Mouse (Mus musculus): ENCODE measurements around the gene Map3k4. TPM values are rescaled to one million over a fixed set of nuclear protein-coding genes. Genes with fewer than 3 reads are reported as not detected.

The Map3k4 gene
- polyA plus RNA-seq, 1 experiment = 14.4 TPM

GRCm38 (mm10) chr17:12201086-12201485 is 117.5 kb downstream of the Map3k4 start:
- TF ChIP-seq CTCF (IDR thresholded peaks at IDR 0.05; ENCODE audit: control insufficient read depth, insufficient read depth, low read length) = no peak
- no peak for TF ChIP-seq POLR2A (IDR thresholded peaks at IDR 0.05; ENCODE audit: borderline replicate concordance, control insufficient read depth, low read depth, low read length)
- WGBS = 56% methylated on average over 1 of the region's 1 CpGs
- peaks cover 14% of the 10 kb centered on the region for H3K4me1 ChIP-seq (ENCODE audit: control insufficient read depth, insufficient read depth, low read length)
- H3K4me3 ChIP-seq (replicated peaks; ENCODE audit: control insufficient read depth, low read depth, low read length) = no peak overlapping the region
- no peak overlapping the region; the same call in 1 of the 2 replicates for H3K27ac ChIP-seq (ENCODE audit: control insufficient read depth, insufficient read depth, low read depth, low read length, poor library complexity)

- WGBS = 93% methylated on average over 4 of the region's 4 CpGs
- Histone ChIP-seq H3K4me1 (ENCODE audit: control insufficient read depth, insufficient read depth, low read length) (peaks cover 14% of the 10 kb centered on the region), H3K4me3 (replicated peaks; ENCODE audit: control insufficient read depth, low read depth, low read length) (no peak overlapping the region), H3K27ac (ENCODE audit: control insufficient read depth, insufficient read depth, low read depth, low read length, poor library complexity) (no peak overlapping the region)
- TF ChIP-seq CTCF (IDR thresholded peaks at IDR 0.05; ENCODE audit: control insufficient read depth, insufficient read depth, low read length) (no peak), POLR2A (IDR thresholded peaks at IDR 0.05; ENCODE audit: borderline replicate concordance, control insufficient read depth, low read depth, low read length) (no peak)
Measured at GRCm38 (mm10) chr17:12199933-12200332, 118.7 kb downstream of the Map3k4 start.

GRCm38 (mm10) chr17:12195604-12196003 is 123.0 kb downstream of the Map3k4 start:
- H3K4me1 ChIP-seq (ENCODE audit: control insufficient read depth, insufficient read depth, low read length) = no peaks in the 10 kb centered on the region; the same call in 1 of the 2 replicates
- no peak overlapping the region for H3K4me3 ChIP-seq (replicated peaks; ENCODE audit: control insufficient read depth, low read depth, low read length)
- WGBS = 66% methylated on average over 10 of the region's 10 CpGs
- H3K27ac ChIP-seq (ENCODE audit: control insufficient read depth, insufficient read depth, low read depth, low read length, poor library complexity) = peak overlapping the region; percentile 23; the same call in 1 of the 2 replicates
- TF ChIP-seq CTCF (IDR thresholded peaks at IDR 0.05; ENCODE audit: control insufficient read depth, insufficient read depth, low read length) (no peak), POLR2A (IDR thresholded peaks at IDR 0.05; ENCODE audit: borderline replicate concordance, control insufficient read depth, low read depth, low read length) (no peak)

GRCm38 (mm10) chr17:12195137-12195536 is 123.5 kb downstream of the Map3k4 start:
- no peak overlapping the region for H3K27ac ChIP-seq (ENCODE audit: control insufficient read depth, insufficient read depth, low read depth, low read length, poor library complexity)
- no peaks in the 10 kb centered on the region; the same call in 1 of the 2 replicates for H3K4me1 ChIP-seq (ENCODE audit: control insufficient read depth, insufficient read depth, low read length)
- 44% methylated on average over 5 of the region's 5 CpGs for WGBS
- TF ChIP-seq POLR2A (IDR thresholded peaks at IDR 0.05; ENCODE audit: borderline replicate concordance, control insufficient read depth, low read depth, low read length) = no peak
- TF ChIP-seq CTCF (IDR thresholded peaks at IDR 0.05; ENCODE audit: control insufficient read depth, insufficient read depth, low read length) = no peak
- H3K4me3 ChIP-seq (replicated peaks; ENCODE audit: control insufficient read depth, low read depth, low read length) = no peak overlapping the region

- WGBS = 90% methylated on average over 1 of the region's 1 CpGs
- no peak overlapping the region for H3K4me3 ChIP-seq (replicated peaks; ENCODE audit: control insufficient read depth, low read depth, low read length)
- H3K4me1 ChIP-seq (ENCODE audit: control insufficient read depth, insufficient read depth, low read length) = peaks cover 2% of the 10 kb centered on the region; the same call in 1 of the 2 replicates
- no peak overlapping the region for H3K27ac ChIP-seq (ENCODE audit: control insufficient read depth, insufficient read depth, low read depth, low read length, poor library complexity)
- TF ChIP-seq CTCF (IDR thresholded peaks at IDR 0.05; ENCODE audit: control insufficient read depth, insufficient read depth, low read length) (no peak), POLR2A (IDR thresholded peaks at IDR 0.05; ENCODE audit: borderline replicate concordance, control insufficient read depth, low read depth, low read length) (no peak)
Measured at GRCm38 (mm10) chr17:12187782-12188181, 130.8 kb downstream of the Map3k4 start.

- 67% methylated on average over 3 of the region's 3 CpGs for WGBS
- H3K27ac ChIP-seq (ENCODE audit: control insufficient read depth, insufficient read depth, low read depth, low read length, poor library complexity) = peak overlapping the region; percentile 54; the same call in 1 of the 2 replicates
- no peak overlapping the region for H3K4me3 ChIP-seq (replicated peaks; ENCODE audit: control insufficient read depth, low read depth, low read length)
- TF ChIP-seq POLR2A (IDR thresholded peaks at IDR 0.05; ENCODE audit: borderline replicate concordance, control insufficient read depth, low read depth, low read length) = no peak
- no peak for TF ChIP-seq CTCF (IDR thresholded peaks at IDR 0.05; ENCODE audit: control insufficient read depth, insufficient read depth, low read length)
- peaks cover 3% of the 10 kb centered on the region; the same call in 1 of the 2 replicates for H3K4me1 ChIP-seq (ENCODE audit: control insufficient read depth, insufficient read depth, low read length)
Measured at GRCm38 (mm10) chr17:12186341-12186740, 132.3 kb downstream of the Map3k4 start.

- TF ChIP-seq CTCF (IDR thresholded peaks at IDR 0.05; ENCODE audit: control insufficient read depth, insufficient read depth, low read length) (no peak), POLR2A (IDR thresholded peaks at IDR 0.05; ENCODE audit: borderline replicate concordance, control insufficient read depth, low read depth, low read length) (no peak)
- 64% methylated on average over 4 of the region's 4 CpGs for WGBS
- Histone ChIP-seq H3K27ac (ENCODE audit: control insufficient read depth, insufficient read depth, low read depth, low read length, poor library complexity) (no peak overlapping the region; the same call in 1 of the 2 replicates), H3K4me3 (replicated peaks; ENCODE audit: control insufficient read depth, low read depth, low read length) (no peak overlapping the region), H3K4me1 (ENCODE audit: control insufficient read depth, insufficient read depth, low read length) (peaks cover 3% of the 10 kb centered on the region; the same call in 1 of the 2 replicates)
Measured at GRCm38 (mm10) chr17:12185855-12186254, 132.7 kb downstream of the Map3k4 start.

- H3K4me3 ChIP-seq (replicated peaks; ENCODE audit: control insufficient read depth, low read depth, low read length) = no peak overlapping the region
- peaks cover 3% of the 10 kb centered on the region; the same call in 1 of the 2 replicates for H3K4me1 ChIP-seq (ENCODE audit: control insufficient read depth, insufficient read depth, low read length)
- 81% methylated on average over 8 of the region's 8 CpGs for WGBS
- no peak for TF ChIP-seq CTCF (IDR thresholded peaks at IDR 0.05; ENCODE audit: control insufficient read depth, insufficient read depth, low read length)
- no peak for TF ChIP-seq POLR2A (IDR thresholded peaks at IDR 0.05; ENCODE audit: borderline replicate concordance, control insufficient read depth, low read depth, low read length)
- H3K27ac ChIP-seq (ENCODE audit: control insufficient read depth, insufficient read depth, low read depth, low read length, poor library complexity) = no peak overlapping the region
Measured at GRCm38 (mm10) chr17:12184283-12184682, 134.3 kb downstream of the Map3k4 start.
